Mouse (Mus musculus): ENCODE measurements around the gene Pom121. TPM values are rescaled to one million over a fixed set of nuclear protein-coding genes. Genes with fewer than 3 reads are reported as not detected.

Pom121 gene
- 10 to 100 TPM; 40.9 to 47.1 (median 44.0) TPM for total RNA-seq (2022)

GRCm38 (mm10) chr5:135394004-135394823 is at the start of gene Pom121:
Gene Pom121 (minus strand): TSS chr5:135394546.
- DNase-seq (ENCODE audit: low spot score in 2 of 2), result peak; percentile 52 to 72

GRCm38 (mm10) chr5:135442430-135442829 is 48.1 kb upstream of the Pom121 start:
- DNase-seq (ENCODE audit: low spot score in 2 of 2), result no peak

- DNase-seq (ENCODE audit: low spot score in 2 of 2), result no peak
Measured at GRCm38 (mm10) chr5:135435039-135435438, 40.7 kb upstream of the Pom121 start.

- DNase-seq (ENCODE audit: low spot score in 2 of 2), result no peak
Measured at GRCm38 (mm10) chr5:135433861-135434260, 39.5 kb upstream of the Pom121 start.

GRCm38 (mm10) chr5:135431111-135431510 is 36.8 kb upstream of the Pom121 start:
- no peak for DNase-seq (ENCODE audit: low spot score in 2 of 2)

GRCm38 (mm10) chr5:135428786-135429185 is 34.4 kb upstream of the Pom121 start:
- DNase-seq (ENCODE audit: low spot score in 2 of 2), result no peak

GRCm38 (mm10) chr5:135410266-135410665 is 15.9 kb upstream of the Pom121 start:
- no peak for DNase-seq (ENCODE audit: low spot score in 2 of 2)

GRCm38 (mm10) chr5:135408114-135408513 is 13.8 kb upstream of the Pom121 start:
- no peak for DNase-seq (ENCODE audit: low spot score in 2 of 2)

- DNase-seq (ENCODE audit: low spot score in 2 of 2), result no peak
Measured at GRCm38 (mm10) chr5:135405437-135405836, 11.1 kb upstream of the Pom121 start.

GRCm38 (mm10) chr5:135404623-135405022 is 10.3 kb upstream of the Pom121 start:
- peak; percentile 40 to 74 for DNase-seq (ENCODE audit: low spot score in 2 of 2)

- DNase-seq (ENCODE audit: low spot score in 2 of 2), result peak in 1 of 2 experiments; percentile 68
Measured at GRCm38 (mm10) chr5:135400244-135400643, 5.9 kb upstream of the Pom121 start.

- DNase-seq (ENCODE audit: low spot score in 2 of 2), result no peak
Measured at GRCm38 (mm10) chr5:135399382-135399781, 5.0 kb upstream of the Pom121 start.

- DNase-seq (ENCODE audit: low spot score in 2 of 2), result no peak
Measured at GRCm38 (mm10) chr5:135395826-135396225, 1.5 kb upstream of the Pom121 start.

GRCm38 (mm10) chr5:135383771-135384170 is 10.6 kb downstream of the Pom121 start:
- DNase-seq (ENCODE audit: low spot score in 2 of 2), result no peak

- DNase-seq (ENCODE audit: low spot score in 2 of 2), result no peak
Measured at GRCm38 (mm10) chr5:135382746-135383145, 11.6 kb downstream of the Pom121 start.

- no peak for DNase-seq (ENCODE audit: low spot score in 2 of 2)
Measured at GRCm38 (mm10) chr5:135381356-135381925, 12.9 kb downstream of the Pom121 start.

GRCm38 (mm10) chr5:135380681-135381080 is 13.7 kb downstream of the Pom121 start:
- no peak for DNase-seq (ENCODE audit: low spot score in 2 of 2)

- no peak for DNase-seq (ENCODE audit: low spot score in 2 of 2)
Measured at GRCm38 (mm10) chr5:135376341-135376740, 18.0 kb downstream of the Pom121 start.

- DNase-seq (ENCODE audit: low spot score in 2 of 2), result no peak
Measured at GRCm38 (mm10) chr5:135375167-135375566, 19.2 kb downstream of the Pom121 start.

- no peak for DNase-seq (ENCODE audit: low spot score in 2 of 2)
Measured at GRCm38 (mm10) chr5:135373601-135374000, 20.7 kb downstream of the Pom121 start.

GRCm38 (mm10) chr5:135371195-135371594 is 23.2 kb downstream of the Pom121 start:
- no peak for DNase-seq (ENCODE audit: low spot score in 2 of 2)

GRCm38 (mm10) chr5:135369787-135370654 is 24.3 kb downstream of the Pom121 start, which contains the start of gene Nsun5:
Gene Nsun5 (plus strand): TSS chr5:135369953.
- DNase-seq (ENCODE audit: low spot score in 2 of 2), result peak; percentile 87 to 98

Measured in left cerebral cortex, adult 8-10 months (tissue).